Mouse (Mus musculus) erythroblast, embryonic 14.5 days (primary cell): ENCODE data around the gene Prkn.

Experiments
- GATA1 ChIP-seq: IDR thresholded peaks from 2 replicates; pipeline ENCODE4 v1.6.1; 2012; ENCODE audit warnings: low read length, inconsistent platforms, mixed read lengths
- TAL1 ChIP-seq: IDR thresholded peaks from 3 replicates; pipeline ENCODE4 v1.6.1; 2012; ENCODE audit warnings: low read length, inconsistent platforms, mixed read lengths

GRCm38 (mm10) chr17:11858772-11859405 lies 1018.7 kb downstream of the Prkn start:
- TF ChIP-seq GATA1 (no peak), TAL1 (no peak)
